Mouse (Mus musculus): ENCODE data around the gene Hist1h2bf. TPM values are rescaled to one million over a fixed set of nuclear protein-coding genes. Genes with fewer than 3 reads are reported as not detected.

The Hist1h2bf gene
- 7.5 and 10.9 TPM in 2 replicates for polyA plus RNA-seq (2012; rRNA removed)

GRCm38 (mm10) chr13:23573898-23574524, at the start of gene Hist1h2bf, which contains the start of gene Hist1h2ad:
TSS of gene Hist1h2bf (minus strand) at chr13:23574196.
TSS of gene Hist1h2ad (plus strand) at chr13:23574381.

GRCm38 (mm10) chr13:23622175-23622671, 48.2 kb upstream of the Hist1h2bf start, which contains the start of gene Hist1h1e:
TSS of gene Hist1h1e (minus strand) at chr13:23622558.

GRCm38 (mm10) chr13:23620733-23621531, 46.9 kb upstream of the Hist1h2bf start, which contains the start of gene Hist1h2be:
TSS of gene Hist1h2be (minus strand) at chr13:23621124.

GRCm38 (mm10) chr13:23581408-23582218, 7.6 kb upstream of the Hist1h2bf start, which contains the start of gene Hist1h4d:
TSS of gene Hist1h4d (plus strand) at chr13:23581598.

GRCm38 (mm10) chr13:23575271-23575851, 1.4 kb upstream of the Hist1h2bf start, which contains the start of gene Hist1h3d:
TSS of gene Hist1h3d (plus strand) at chr13:23575763.

GRCm38 (mm10) chr13:23571022-23571503, 2.9 kb downstream of the Hist1h2bf start, which contains the start of the genes Hist1h2ae and Hist1h2bg:
TSS of gene Hist1h2ae (minus strand) at chr13:23571220.
TSS of gene Hist1h2bg (plus strand) at chr13:23571396.

GRCm38 (mm10) chr13:23561883-23562659, 11.9 kb downstream of the Hist1h2bf start, which contains the start of gene Hist1h3e:
TSS of gene Hist1h3e (minus strand) at chr13:23562369.

GRCm38 (mm10) chr13:23552962-23553361, 21.0 kb downstream of the Hist1h2bf start, which contains the start of gene Hist1h1d:
TSS of gene Hist1h1d (plus strand) at chr13:23553262.

GRCm38 (mm10) chr13:23551146-23551834, 22.7 kb downstream of the Hist1h2bf start, which contains the start of gene Hist1h4f:
TSS of gene Hist1h4f (minus strand) at chr13:23551648.

GRCm38 (mm10) chr13:23543965-23544786, 29.8 kb downstream of the Hist1h2bf start, which contains the start of gene Hist1h3f:
TSS of gene Hist1h3f (plus strand) at chr13:23544052.

GRCm38 (mm10) chr13:23542999-23543607, 30.9 kb downstream of the Hist1h2bf start, which contains the start of gene Hist1h2bh:
TSS of gene Hist1h2bh (minus strand) at chr13:23543392.

GRCm38 (mm10) chr13:23535137-23536075, 38.6 kb downstream of the Hist1h2bf start, which contains the start of gene Hist1h3g:
TSS of gene Hist1h3g (plus strand) at chr13:23535422.

GRCm38 (mm10) chr13:23533560-23534367, 40.2 kb downstream of the Hist1h2bf start, which contains the start of gene Hist1h2af:
TSS of gene Hist1h2af (plus strand) at chr13:23533906.

GRCm38 (mm10) chr13:23530901-23531875, 42.8 kb downstream of the Hist1h2bf start, which contains the start of gene Hist1h4h:
TSS of gene Hist1h4h (plus strand) at chr13:23531050.

